Mouse (Mus musculus) natural killer cell, adult 2 months (primary cell): Measurements from ENCODE around the gene Babam2.
"Not testable (repeated sequence)": the region's sequence is repeated elsewhere in the genome, so short reads cannot be mapped to it uniquely, and the experiment has no call there.

Experiments used
- DNase-seq, 2 experiments: peaks; one replicate each; pipeline ENCODE4 v3.0.0; 2022; ENCODE audit warnings: low spot score in 2 of 2

The Babam2 gene

GRCm38 (mm10) chr5:31831587-31831986 lies 134.1 kb downstream of the Babam2 start:
- peak in 1 of 2 experiments; percentile 17 for DNase-seq

- no peak for DNase-seq
Measured at GRCm38 (mm10) chr5:31835691-31836090, 138.2 kb downstream of the Babam2 start.

- DNase-seq = no peak
Measured at GRCm38 (mm10) chr5:31839973-31840372, 142.5 kb downstream of the Babam2 start.

- no peak for DNase-seq
Measured at GRCm38 (mm10) chr5:31840406-31840805, 142.9 kb downstream of the Babam2 start.

DNA sequence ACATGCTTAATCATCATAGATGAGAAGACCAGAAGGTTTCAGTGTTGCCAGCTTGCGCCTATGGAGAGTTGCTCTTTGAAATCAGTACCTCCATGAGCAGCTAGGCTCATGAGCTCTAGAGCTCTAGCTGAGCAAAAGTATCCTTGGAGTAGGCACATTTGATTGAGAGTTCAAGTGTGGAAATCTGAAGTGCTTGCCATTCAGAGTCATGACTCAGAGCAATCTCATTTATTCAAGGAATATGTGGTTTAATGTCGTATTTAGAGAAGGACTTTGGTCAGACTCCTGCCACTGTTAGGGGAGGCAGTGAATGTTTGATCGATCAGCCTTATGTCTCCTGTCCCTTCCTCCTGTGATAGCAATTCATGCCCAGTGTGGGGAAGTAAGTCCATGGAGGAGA lies 147.4 kb downstream of the Babam2 start:
- DNase-seq = no peak

DNA sequence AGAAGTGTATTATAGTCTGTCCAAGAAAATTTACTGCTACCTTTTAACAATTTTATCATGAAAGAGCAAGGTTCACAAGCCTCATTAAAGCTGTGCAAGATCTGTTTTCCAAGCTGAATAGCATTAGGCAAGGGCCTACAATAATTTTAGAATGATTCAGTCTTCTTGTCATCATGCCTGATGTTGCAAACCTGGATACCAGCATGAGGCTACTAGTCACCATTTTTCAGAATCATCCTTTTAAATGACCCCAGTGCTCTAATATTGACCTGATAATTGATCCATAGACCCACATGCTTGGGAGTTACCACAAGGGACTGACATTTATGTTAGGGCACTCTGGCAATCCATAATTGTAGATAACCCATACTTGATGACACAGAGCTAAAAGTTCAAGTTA lies 149.5 kb downstream of the Babam2 start:
- DNase-seq = no peak

DNA sequence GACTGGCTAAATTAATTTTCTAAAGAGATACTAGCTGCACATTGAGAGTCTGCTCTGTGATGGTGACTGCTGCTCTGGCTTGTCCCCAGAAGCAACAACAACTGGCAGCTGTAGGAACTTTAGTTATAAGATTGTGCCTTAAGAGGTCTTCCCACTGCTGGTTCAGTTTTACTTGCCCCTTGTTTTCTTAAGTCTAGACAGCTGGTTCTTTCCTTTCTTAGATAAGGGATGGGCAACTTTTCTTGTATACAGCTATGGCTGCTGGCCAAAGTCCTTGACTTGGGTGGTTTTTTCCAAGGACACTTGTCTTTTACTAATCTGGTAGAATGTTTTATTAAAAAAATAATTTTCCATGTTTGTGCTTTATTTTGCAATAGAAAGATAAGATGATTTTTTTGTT lies 151.5 kb downstream of the Babam2 start:
- DNase-seq = no peak

DNA sequence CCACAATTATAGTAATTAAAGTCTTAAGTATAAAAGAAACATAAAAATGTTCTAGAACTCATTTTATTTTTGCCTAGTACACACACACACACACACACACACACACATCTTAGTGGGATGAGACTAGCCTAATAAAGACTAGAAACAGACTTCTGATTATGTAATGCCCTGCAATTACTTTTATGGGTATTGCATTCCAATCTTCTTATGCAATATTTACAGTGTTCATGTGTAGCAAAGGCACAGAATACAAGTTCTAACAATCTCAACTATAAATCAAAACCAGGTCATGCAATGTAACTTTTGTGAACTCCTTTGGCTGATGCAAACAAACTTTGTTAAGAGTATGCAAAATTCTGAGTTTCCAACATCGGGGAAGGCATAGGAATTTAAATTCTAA lies 155.3 kb downstream of the Babam2 start:
- no peak for DNase-seq

GRCm38 (mm10) chr5:31853831-31854230 lies 156.3 kb downstream of the Babam2 start:
- DNase-seq = no peak

GRCm38 (mm10) chr5:31858877-31859276 lies 161.4 kb downstream of the Babam2 start:
- DNase-seq = not testable (repeated sequence)

- DNase-seq = no peak
Measured at GRCm38 (mm10) chr5:31860426-31860825, 162.9 kb downstream of the Babam2 start.

GRCm38 (mm10) chr5:31860831-31861624 lies 163.5 kb downstream of the Babam2 start:
- no peak for DNase-seq

GRCm38 (mm10) chr5:31862753-31863468 lies 165.4 kb downstream of the Babam2 start:
- DNase-seq = no peak

DNA sequence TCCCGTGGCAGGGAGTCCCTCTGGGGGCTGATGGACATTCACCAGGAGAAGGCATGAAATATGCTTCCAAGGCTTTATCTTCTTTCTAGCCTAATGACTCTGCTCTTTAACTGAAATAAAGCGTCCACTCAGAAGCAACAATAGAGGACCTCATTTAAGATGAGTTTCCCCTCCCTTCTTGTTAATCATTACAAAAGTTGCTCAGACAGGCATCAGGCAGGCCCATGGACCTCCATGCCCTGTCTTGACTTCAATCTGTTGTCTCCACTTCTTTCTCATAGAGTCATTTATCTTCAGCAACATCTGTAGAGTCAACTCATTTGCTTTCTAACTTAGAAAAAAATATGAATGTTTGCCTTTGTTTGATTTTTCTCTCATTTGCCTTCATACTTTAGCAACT lies 166.6 kb downstream of the Babam2 start:
- no peak for DNase-seq

DNA sequence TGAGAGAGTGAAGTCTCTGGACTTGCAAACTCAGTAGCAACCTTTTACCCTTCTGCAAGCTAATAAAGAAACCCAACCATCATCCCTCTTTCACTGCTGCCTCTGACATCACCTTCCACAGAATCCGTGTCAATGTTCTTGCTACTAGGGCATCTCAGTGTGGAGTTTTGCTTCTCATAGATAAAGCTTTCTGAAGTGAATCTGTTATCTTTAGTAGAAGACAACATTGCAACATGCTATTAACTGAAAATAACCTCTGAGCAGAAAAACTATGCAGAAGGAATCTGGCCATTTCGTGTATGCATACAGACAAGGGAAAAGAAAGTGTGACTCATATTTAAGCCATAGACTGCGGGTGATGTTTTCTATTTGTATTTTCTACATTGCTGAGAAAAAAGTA lies 168.6 kb downstream of the Babam2 start:
- no peak for DNase-seq

- DNase-seq = peak; percentile 40 to 69
Measured at GRCm38 (mm10) chr5:31870856-31871520, 173.5 kb downstream of the Babam2 start.

GRCm38 (mm10) chr5:31873328-31873727 lies 175.8 kb downstream of the Babam2 start:
- no peak for DNase-seq

DNA sequence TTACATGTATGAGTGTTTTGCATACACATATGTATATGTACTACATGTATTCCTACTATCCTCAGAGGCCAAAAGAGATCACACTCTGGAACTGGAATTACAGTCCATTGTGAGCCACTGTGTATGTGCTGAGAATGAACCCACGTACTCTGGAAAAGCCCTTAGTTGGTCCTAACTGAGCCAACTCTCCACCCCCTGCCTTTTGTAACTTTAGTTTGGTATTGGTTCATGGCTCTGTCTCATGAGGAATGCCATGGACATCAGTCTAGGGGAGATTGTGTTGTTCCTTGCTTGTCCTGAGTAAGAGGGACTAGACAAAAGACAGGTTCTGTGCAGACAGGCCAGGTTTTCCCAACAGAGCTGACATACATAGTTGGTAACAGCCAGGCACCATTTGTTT lies 177.1 kb downstream of the Babam2 start:
- no peak for DNase-seq

DNA sequence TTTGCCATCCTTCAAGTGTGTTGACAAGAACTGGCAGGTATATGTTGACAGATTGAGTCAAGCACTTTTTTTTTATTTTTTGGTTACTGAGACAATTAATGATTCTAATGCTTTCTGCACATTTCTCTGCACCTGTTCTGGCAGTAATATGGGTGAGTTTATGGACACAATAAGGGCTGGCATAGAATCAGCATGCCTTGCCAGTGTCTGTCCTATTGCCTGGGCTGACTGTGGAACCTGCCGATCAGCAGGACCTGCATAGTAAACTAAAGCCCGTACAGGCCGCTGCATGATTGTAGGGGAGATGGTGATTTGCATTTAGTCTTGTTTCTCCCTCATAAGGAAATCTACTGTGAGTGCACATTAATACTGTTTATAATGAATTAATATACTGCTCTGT lies 178.0 kb downstream of the Babam2 start:
- no peak for DNase-seq

- DNase-seq = no peak
Measured at GRCm38 (mm10) chr5:31876216-31876974, 178.9 kb downstream of the Babam2 start.

GRCm38 (mm10) chr5:31880457-31880856 lies 183.0 kb downstream of the Babam2 start:
- DNase-seq = no peak

DNA sequence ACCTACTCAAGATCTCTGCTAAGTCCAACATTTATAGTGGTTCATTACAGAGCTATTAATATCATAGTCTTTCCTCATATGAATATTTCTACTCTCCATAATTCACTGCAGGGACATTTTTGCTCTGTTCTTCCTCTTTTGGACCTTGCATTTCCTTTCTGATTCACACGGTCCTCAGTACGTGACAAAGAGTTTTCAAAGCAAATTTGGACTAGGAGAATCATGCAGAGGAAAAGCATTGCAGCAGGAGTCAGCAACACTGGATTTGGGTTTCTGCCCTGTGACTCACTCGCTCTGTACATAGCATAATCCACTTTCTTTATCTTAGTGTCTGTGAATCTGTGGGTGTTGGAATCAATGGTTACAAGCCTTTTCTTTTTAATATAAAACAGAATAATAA lies 184.8 kb downstream of the Babam2 start:
- DNase-seq = no peak
